33 mouse cellular contexts compared by ENCODE assay signal in genomic region chr4:120531986-120532385, GRCm38 (mm10). TPM values are rescaled to one million over a fixed set of nuclear protein-coding genes. Genes with fewer than 3 reads are reported as not detected.
"Had no signal": no experiment of that assay in that cellular context is flagged by ENCODE, and none has a peak within 500 bp of the region (broad histone marks: within the 10 kb centered on the region; RNA-seq: fewer than 3 reads in every experiment).

Gene Slfnl1 (plus strand): TSS chr4:120532231.

- H3K4me3 ChIP-seq: gastrocnemius, adult 2 months; heart, adult 2 months; heart, embryonic 13.5 days; hindbrain, embryonic 10.5 days; hindbrain, embryonic 12.5 days; intestine, embryonic 15.5 days; layer of hippocampus, adult 2 months; left cerebral cortex, adult 2 months; limb, embryonic 10.5 days; limb, embryonic 12.5 days; liver, embryonic 13.5 days; liver, embryonic 15.5 days had no signal

- H3K4me1 ChIP-seq: heart, embryonic 13.5 days; hindbrain, embryonic 10.5 days; hindbrain, embryonic 12.5 days; intestine, embryonic 15.5 days; limb, embryonic 12.5 days; liver, embryonic 13.5 days; liver, embryonic 15.5 days had no signal

- DNase-seq: gastrocnemius, adult 2 months; gastrocnemius, postnatal 10 days; gastrocnemius, postnatal 25 days; heart, adult 2 months; heart, postnatal 10 days; heart, postnatal 4 days; kidney, adult 18-20 months; kidney, adult 8-10 months; kidney, postnatal 10 days; kidney, postnatal 25 days; kidney, postnatal 4 days; liver; liver, embryonic 13.5 days had no signal

- H3K9ac ChIP-seq: heart, embryonic 13.5 days; hindbrain, embryonic 12.5 days; hindbrain, embryonic 14.5 days; intestine, embryonic 15.5 days; limb, embryonic 12.5 days; liver, embryonic 13.5 days; liver, embryonic 15.5 days had no signal

- H3K27ac ChIP-seq: gastrocnemius, adult 2 months; heart, adult 2 months; heart, embryonic 13.5 days; hindbrain, embryonic 10.5 days; hindbrain, embryonic 12.5 days; hindbrain, embryonic 14.5 days; intestine, embryonic 15.5 days; layer of hippocampus, adult 2 months; left cerebral cortex, adult 2 months; limb, embryonic 10.5 days; limb, embryonic 12.5 days; liver, embryonic 13.5 days; liver, embryonic 15.5 days had no signal

- H3K27me3 ChIP-seq: heart, embryonic 13.5 days; hindbrain, embryonic 12.5 days; intestine, embryonic 15.5 days; limb, embryonic 12.5 days; liver, embryonic 13.5 days; liver, embryonic 15.5 days had no signal

- ATAC-seq: hindbrain, embryonic 16.5 days; inflammation-experienced regulatory T-cells, adult 6 months; intestine, embryonic 15.5 days; intestine, postnatal 0 days had no signal

- H3K9me3 ChIP-seq: heart, embryonic 13.5 days; hindbrain, embryonic 10.5 days; hindbrain, embryonic 12.5 days; intestine, embryonic 15.5 days; limb, embryonic 10.5 days; limb, embryonic 12.5 days; liver, embryonic 13.5 days; liver, embryonic 15.5 days had no signal

- H3K4me2 ChIP-seq: heart, embryonic 11.5 days; heart, embryonic 13.5 days; hindbrain, embryonic 12.5 days; hindbrain, embryonic 14.5 days; intestine, embryonic 15.5 days; limb, embryonic 12.5 days; liver, embryonic 11.5 days; liver, embryonic 13.5 days; liver, embryonic 15.5 days had no signal

RNA-seq across cellular contexts. Expression of gene Slfnl1, which starts in this region (rescaled TPM):
- total RNA-seq: gastrocnemius, postnatal 25 days; granulocyte monocyte progenitor cell, adult 5-6 weeks; heart, adult 2 months; heart, postnatal 25 days; left cerebral cortex, postnatal 36 days had no signal
- polyA plus RNA-seq: heart, embryonic 11.5 days; hindbrain, embryonic 10.5 days; hindbrain, embryonic 12.5 days; hindbrain, embryonic 14.5 days; hindbrain, embryonic 16.5 days; inflammation-experienced regulatory T-cells, adult 6 months; intestine, embryonic 15.5 days; intestine, postnatal 0 days; kidney, embryonic 14.5 days; kidney, embryonic 16.5 days; limb, embryonic 10.5 days; limb, embryonic 12.5 days; liver, embryonic 11.5 days; liver, embryonic 13.5 days; liver, embryonic 15.5 days had no signal
